Mouse (Mus musculus) forebrain, embryonic 16.5 days (tissue): Measurements from ENCODE around the gene Gpsm1. TPM values are rescaled to one million over a fixed set of nuclear protein-coding genes. Genes with fewer than 3 reads are reported as not detected.

Experiments used
- ATAC-seq: fragments of 200-750 bp; cut with Nextera tagmentation; 2 replicates; pipeline ENCODE4 v1.8.0; 2017; ENCODE audit warnings: mild to moderate bottlenecking, moderate library complexity
- H3K27ac ChIP-seq: fragments of 300-500 bp; sonication (generic); 2 replicates; pipeline ENCODE4 v1.5.1; 2014; ENCODE audit warnings: low read length, control low read depth
- H3K27me3 ChIP-seq: fragments of 300-500 bp; sonication (generic); replicated peaks from 2 replicates; pipeline ENCODE4 v1.6.1; 2014; ENCODE audit warnings: low read length; ENCODE audit not compliant: control insufficient read depth, insufficient read depth
- H3K36me3 ChIP-seq: fragments of 300-500 bp; sonication (generic); 2 replicates; pipeline ENCODE4 v1.6.1; 2014; ENCODE audit not compliant: control insufficient read depth, insufficient read depth
- H3K4me1 ChIP-seq: fragments of 300-500 bp; sonication (generic); replicated peaks from 2 replicates; pipeline ENCODE4 v1.6.1; 2014; ENCODE audit warnings: low read length; ENCODE audit not compliant: control insufficient read depth, insufficient read depth
- H3K4me2 ChIP-seq: fragments of 300-500 bp; sonication (generic); 2 replicates; pipeline ENCODE4 v1.6.1; 2014; ENCODE audit warnings: mild to moderate bottlenecking, low read length, control low read depth
- H3K4me3 ChIP-seq: fragments of 300-500 bp; sonication (generic); replicated peaks from 2 replicates; pipeline ENCODE4 v1.5.1; 2014; ENCODE audit warnings: mild to moderate bottlenecking, low read length, control low read depth
- H3K9ac ChIP-seq: fragments of 300-500 bp; sonication (generic); replicated peaks from 2 replicates; pipeline ENCODE4 v1.6.1; 2014; ENCODE audit warnings: low read depth, low read length, control low read depth
- H3K9me3 ChIP-seq: fragments of 300-500 bp; sonication (generic); 2 replicates; pipeline ENCODE4 v1.6.1; 2016; ENCODE audit warnings: low read length; ENCODE audit not compliant: control insufficient read depth
- WGBS: fragments of 180-500 bp; shearing (Covaris S2); extraction: QIAGEN DNeasy Blood & Tissue Kit; methylation state at CpG from one replicate; pipeline ENCODE4 v1.1.7; 2014; 5-methylcytosine and 5-hydroxymethylcytosine counted together
- polyA plus RNA-seq: library from polyadenylated mRNA; unstranded; fragments of >200 nt; fragmentation: Nextera tagmentation; extraction: Ambion mirVana; gene quantifications from 2 replicates; pipeline ENCODE4 v1.2.1, GENCODE M21; 2015

The Gpsm1 gene
- polyA plus RNA-seq, 1 experiment from 2014 or later, result 160 TPM

GRCm38 (mm10) chr2:26317371-26317770 is 2.1 kb downstream of the Gpsm1 start:
- no peaks in the 10 kb centered on the region for H3K27me3 ChIP-seq
- H3K4me1 ChIP-seq, result peaks cover 53% of the 10 kb centered on the region
- WGBS, result 81% methylated on average over 3 of the region's 3 CpGs
- no peak overlapping the region; the same call in 1 of the 2 replicates for H3K27ac ChIP-seq
- H3K36me3 ChIP-seq, result no peaks in the 10 kb centered on the region
- ATAC-seq, result no peak
- peak overlapping the region; percentile 86 for H3K4me3 ChIP-seq
- H3K9me3 ChIP-seq, result no peaks in the 10 kb centered on the region
- H3K4me2 ChIP-seq, result peak overlapping the region; percentile 98
- peak overlapping the region; percentile 99 for H3K9ac ChIP-seq

- Histone ChIP-seq H3K4me2 (peak overlapping the region; percentile 98; the same call in 1 of the 2 replicates), H3K9me3 (no peaks in the 10 kb centered on the region), H3K27ac (no peak overlapping the region), H3K9ac (no peak overlapping the region), H3K4me1 (peaks cover 53% of the 10 kb centered on the region), H3K4me3 (no peak overlapping the region), H3K27me3 (no peaks in the 10 kb centered on the region), H3K36me3 (peaks cover 3% of the 10 kb centered on the region; the same call in 1 of the 2 replicates)
- 79% methylated on average over 3 of the region's 3 CpGs for WGBS
- no peak for ATAC-seq
Measured at GRCm38 (mm10) chr2:26317991-26318672, 2.8 kb downstream of the Gpsm1 start.

- WGBS, result 85% methylated on average over 9 of the region's 9 CpGs
- H3K4me3 ChIP-seq, result no peak overlapping the region
- H3K9ac ChIP-seq, result no peak overlapping the region
- H3K36me3 ChIP-seq, result peaks cover 11% of the 10 kb centered on the region
- H3K27ac ChIP-seq, result no peak overlapping the region
- no peaks in the 10 kb centered on the region for H3K27me3 ChIP-seq
- H3K4me2 ChIP-seq, result no peak overlapping the region
- H3K9me3 ChIP-seq, result no peaks in the 10 kb centered on the region
- no peak for ATAC-seq
- H3K4me1 ChIP-seq, result peaks cover 53% of the 10 kb centered on the region
Measured at GRCm38 (mm10) chr2:26319109-26319508, 3.8 kb downstream of the Gpsm1 start.

- ATAC-seq, result no peak
- no peak overlapping the region for H3K9ac ChIP-seq
- peaks cover 16% of the 10 kb centered on the region for H3K36me3 ChIP-seq
- H3K4me3 ChIP-seq, result no peak overlapping the region
- H3K27ac ChIP-seq, result no peak overlapping the region
- no peaks in the 10 kb centered on the region for H3K27me3 ChIP-seq
- no peak overlapping the region for H3K4me2 ChIP-seq
- H3K9me3 ChIP-seq, result no peaks in the 10 kb centered on the region
- WGBS, result 90% methylated on average over 13 of the region's 13 CpGs
- peaks cover 50% of the 10 kb centered on the region for H3K4me1 ChIP-seq
Measured at GRCm38 (mm10) chr2:26319519-26320244, 4.4 kb downstream of the Gpsm1 start.

GRCm38 (mm10) chr2:26320245-26321185 is 5.2 kb downstream of the Gpsm1 start:
- no peak for ATAC-seq
- Histone ChIP-seq H3K9me3 (no peaks in the 10 kb centered on the region), H3K36me3 (peaks cover 21% of the 10 kb centered on the region), H3K4me2 (no peak overlapping the region), H3K27ac (no peak overlapping the region), H3K27me3 (no peaks in the 10 kb centered on the region), H3K9ac (no peak overlapping the region), H3K4me3 (no peak overlapping the region), H3K4me1 (peaks cover 45% of the 10 kb centered on the region)
- 82% methylated on average over 14 of the region's 14 CpGs for WGBS

GRCm38 (mm10) chr2:26323589-26324325 is 8.4 kb downstream of the Gpsm1 start:
- Histone ChIP-seq H3K4me1 (peaks cover 20% of the 10 kb centered on the region), H3K27me3 (no peaks in the 10 kb centered on the region), H3K9ac (no peak overlapping the region), H3K27ac (no peak overlapping the region), H3K36me3 (peaks cover 42% of the 10 kb centered on the region), H3K4me2 (no peak overlapping the region), H3K9me3 (no peaks in the 10 kb centered on the region), H3K4me3 (no peak overlapping the region)
- no peak for ATAC-seq
- WGBS, result 94% methylated on average over 13 of the region's 13 CpGs

- peaks cover 9% of the 10 kb centered on the region for H3K4me1 ChIP-seq
- no peak overlapping the region for H3K9ac ChIP-seq
- H3K36me3 ChIP-seq, result peaks cover 48% of the 10 kb centered on the region
- H3K27ac ChIP-seq, result no peak overlapping the region
- no peaks in the 10 kb centered on the region for H3K9me3 ChIP-seq
- H3K4me3 ChIP-seq, result no peak overlapping the region
- H3K4me2 ChIP-seq, result no peak overlapping the region
- no peak for ATAC-seq
- no peaks in the 10 kb centered on the region for H3K27me3 ChIP-seq
- 88% methylated on average over 2 of the region's 2 CpGs for WGBS
Measured at GRCm38 (mm10) chr2:26324917-26325316, 9.6 kb downstream of the Gpsm1 start.

- Histone ChIP-seq H3K4me1 (peaks cover 4% of the 10 kb centered on the region; the same call in 1 of the 2 replicates), H3K36me3 (peaks cover 54% of the 10 kb centered on the region), H3K4me3 (no peak overlapping the region), H3K27me3 (no peaks in the 10 kb centered on the region), H3K4me2 (no peak overlapping the region), H3K27ac (no peak overlapping the region), H3K9me3 (no peaks in the 10 kb centered on the region), H3K9ac (no peak overlapping the region)
- peak; percentile 67 for ATAC-seq
- 66% methylated on average over 15 of the region's 15 CpGs for WGBS
Measured at GRCm38 (mm10) chr2:26325386-26326181, 10.3 kb downstream of the Gpsm1 start.
